ENCODE assay signal across 29 mouse cellular contexts in genomic region chr19:5445747-5446146, GRCm38 (mm10). TPM values are rescaled to one million over a fixed set of nuclear protein-coding genes. Genes with fewer than 3 reads are reported as not detected.
"Had no signal": no experiment of that assay in that cellular context is flagged by ENCODE, and none has a peak within 500 bp of the region (broad histone marks: within the 10 kb centered on the region; RNA-seq: fewer than 3 reads in every experiment).

No protein-coding gene starts in this region.

- H3K27ac ChIP-seq: embryonic facial prominence, embryonic 10.5 days; embryonic facial prominence, embryonic 12.5 days; embryonic facial prominence, embryonic 13.5 days; embryonic facial prominence, embryonic 15.5 days; forebrain, embryonic 10.5 days; forebrain, embryonic 12.5 days; forebrain, embryonic 13.5 days; forebrain, embryonic 15.5 days; gastrocnemius, adult 2 months; heart, adult 2 months had no signal

- H3K4me2 ChIP-seq: embryonic facial prominence, embryonic 12.5 days; embryonic facial prominence, embryonic 13.5 days; embryonic facial prominence, embryonic 15.5 days; forebrain, embryonic 12.5 days; forebrain, embryonic 13.5 days; forebrain, embryonic 15.5 days had no signal

- H3K4me3 ChIP-seq: embryonic facial prominence, embryonic 10.5 days; embryonic facial prominence, embryonic 12.5 days; embryonic facial prominence, embryonic 13.5 days; embryonic facial prominence, embryonic 15.5 days; erythroblast, embryonic 14.5 days; forebrain, embryonic 10.5 days; forebrain, embryonic 12.5 days; forebrain, embryonic 13.5 days; forebrain, embryonic 15.5 days; gastrocnemius, adult 2 months; heart, adult 2 months had no signal

- DNase-seq: cerebellum, adult 9-11 months; cerebellum, postnatal 10 days; cerebellum, postnatal 14 days; cerebellum, postnatal 25 days; cerebellum, postnatal 36 days; embryo, embryonic 11 days; forebrain, postnatal 0 days; gastrocnemius, adult 2 months; gastrocnemius, postnatal 10 days; gastrocnemius, postnatal 14 days; gastrocnemius, postnatal 25 days; gastrocnemius, postnatal 36 days; heart, adult 11 months; heart, adult 18-20 months; heart, adult 2 months had no signal

- H3K36me3 ChIP-seq: embryonic facial prominence, embryonic 10.5 days; embryonic facial prominence, embryonic 12.5 days; embryonic facial prominence, embryonic 13.5 days; embryonic facial prominence, embryonic 15.5 days; forebrain, embryonic 10.5 days; forebrain, embryonic 12.5 days; forebrain, embryonic 15.5 days had no signal

RNA-seq across cellular contexts. Expression of gene Fosl1, which starts 1.6 kb away (rescaled TPM):
- polyA plus RNA-seq: embryonic facial prominence, embryonic 10.5 days; embryonic facial prominence, embryonic 11.5 days; embryonic facial prominence, embryonic 12.5 days; embryonic facial prominence, embryonic 13.5 days; embryonic facial prominence, embryonic 14.5 days; embryonic facial prominence, embryonic 15.5 days; forebrain, embryonic 10.5 days; forebrain, embryonic 11.5 days; forebrain, embryonic 12.5 days; forebrain, embryonic 13.5 days; forebrain, embryonic 14.5 days; forebrain, embryonic 15.5 days; forebrain, embryonic 16.5 days; forebrain, postnatal 0 days; heart, adult 2 months had no signal
